Mouse (Mus musculus) liver, embryonic 14.5 days (tissue): ENCODE data around the gene Rab19.

Source experiments
- CTCF ChIP-seq: IDR thresholded peaks from 2 replicates; pipeline ENCODE4 v1.5.1; 2016; ENCODE audit warnings: antibody characterized with exemption, low read depth, control low read depth
- EP300 ChIP-seq: IDR thresholded peaks from 2 replicates; pipeline ENCODE4 v1.6.1; 2016; ENCODE audit warnings: antibody characterized with exemption, low read depth

- TF ChIP-seq CTCF (no peak), EP300 (no peak)
Measured at GRCm38 (mm10) chr6:39372727-39373126, 8.2 kb upstream of the Rab19 start.
